Mouse (Mus musculus) skeletal muscle tissue, adult 2 months (tissue): Measurements from ENCODE around the gene Gm5447.

Experiments used
- DNase-seq: peaks from one replicate; pipeline ENCODE4 v3.0.0-alpha.2; 2012; ENCODE audit warnings: low read depth, low spot score

Gene Gm5447

GRCm38 (mm10) chr13:30986934-30987455 lies 13.0 kb downstream of the Gm5447 start:
- no peak for DNase-seq

GRCm38 (mm10) chr13:30987686-30988085 lies 13.7 kb downstream of the Gm5447 start:
- DNase-seq, result no peak

GRCm38 (mm10) chr13:30989710-30990109 lies 15.7 kb downstream of the Gm5447 start:
- DNase-seq, result no peak

- no peak for DNase-seq
These were observed 16.2 kb downstream of the Gm5447 start for GRCm38 (mm10) chr13:30990233-30990632.

GRCm38 (mm10) chr13:30993819-30994218 lies 19.8 kb downstream of the Gm5447 start:
- DNase-seq, result no peak

GRCm38 (mm10) chr13:30994249-30994858 lies 20.4 kb downstream of the Gm5447 start:
- no peak for DNase-seq

GRCm38 (mm10) chr13:30997526-30998253 lies 23.7 kb downstream of the Gm5447 start:
- DNase-seq, result no peak

GRCm38 (mm10) chr13:30999799-31000198 lies 25.8 kb downstream of the Gm5447 start:
- DNase-seq, result no peak

GRCm38 (mm10) chr13:31004458-31004857 lies 30.5 kb downstream of the Gm5447 start:
- no peak for DNase-seq

- DNase-seq, result no peak
These were observed 31.0 kb downstream of the Gm5447 start for GRCm38 (mm10) chr13:31004995-31005394.

- DNase-seq, result no peak
These were observed 43.5 kb downstream of the Gm5447 start for GRCm38 (mm10) chr13:31017545-31017944.

GRCm38 (mm10) chr13:31021514-31021913 lies 47.5 kb downstream of the Gm5447 start:
- DNase-seq, result no peak

- no peak for DNase-seq
These were observed 47.9 kb downstream of the Gm5447 start for GRCm38 (mm10) chr13:31021927-31022326.

GRCm38 (mm10) chr13:31023664-31024063 lies 49.7 kb downstream of the Gm5447 start:
- DNase-seq, result no peak
